Mouse (Mus musculus): Measurements from ENCODE around the gene Cdk18.

Gene Cdk18

GRCm38 (mm10) chr1:132113098-132113497, 26.4 kb downstream of the Cdk18 start:
- no peak for DNase-seq (ENCODE audit: low spot score in 2 of 2)

GRCm38 (mm10) chr1:132112426-132112825, 27.1 kb downstream of the Cdk18 start:
- DNase-seq (ENCODE audit: low spot score in 2 of 2) = no peak

- DNase-seq (ENCODE audit: low spot score in 2 of 2) = no peak
Observed at GRCm38 (mm10) chr1:132111411-132111810, 28.1 kb downstream of the Cdk18 start.

- no peak for DNase-seq (ENCODE audit: low spot score in 2 of 2)
Observed at GRCm38 (mm10) chr1:132109368-132109767, 30.1 kb downstream of the Cdk18 start.

GRCm38 (mm10) chr1:132104353-132104752, 35.1 kb downstream of the Cdk18 start:
- DNase-seq (ENCODE audit: low spot score in 2 of 2) = no peak

GRCm38 (mm10) chr1:132101953-132102697, 37.4 kb downstream of the Cdk18 start:
- no peak for DNase-seq (ENCODE audit: low spot score in 2 of 2)

GRCm38 (mm10) chr1:132099775-132100174, 39.7 kb downstream of the Cdk18 start:
- DNase-seq (ENCODE audit: low spot score in 2 of 2) = no peak

GRCm38 (mm10) chr1:132099016-132099415, 40.5 kb downstream of the Cdk18 start:
- no peak for DNase-seq (ENCODE audit: low spot score in 2 of 2)

- no peak for DNase-seq (ENCODE audit: low spot score in 2 of 2)
Observed at GRCm38 (mm10) chr1:132098076-132098475, 41.4 kb downstream of the Cdk18 start.

GRCm38 (mm10) chr1:132095356-132096004, 44.0 kb downstream of the Cdk18 start:
- peak; percentile 67 to 80 for DNase-seq (ENCODE audit: low spot score in 2 of 2)

GRCm38 (mm10) chr1:132093269-132093668, 46.2 kb downstream of the Cdk18 start:
- DNase-seq (ENCODE audit: low spot score in 2 of 2) = no peak

- no peak for DNase-seq (ENCODE audit: low spot score in 2 of 2)
Observed at GRCm38 (mm10) chr1:132090266-132090665, 49.2 kb downstream of the Cdk18 start.

- no peak for DNase-seq (ENCODE audit: low spot score in 2 of 2)
Observed at GRCm38 (mm10) chr1:132089767-132090166, 49.7 kb downstream of the Cdk18 start.

- no peak for DNase-seq (ENCODE audit: low spot score in 2 of 2)
Observed at GRCm38 (mm10) chr1:132088181-132088671, 51.3 kb downstream of the Cdk18 start.

GRCm38 (mm10) chr1:132085181-132086049, 54.1 kb downstream of the Cdk18 start:
- no peak for DNase-seq (ENCODE audit: low spot score in 2 of 2)

GRCm38 (mm10) chr1:132078413-132078812, 61.1 kb downstream of the Cdk18 start:
- no peak for DNase-seq (ENCODE audit: low spot score in 2 of 2)

GRCm38 (mm10) chr1:132075576-132075975, 63.9 kb downstream of the Cdk18 start:
- no peak for DNase-seq (ENCODE audit: low spot score in 2 of 2)

- no peak for DNase-seq (ENCODE audit: low spot score in 2 of 2)
Observed at GRCm38 (mm10) chr1:132070659-132071058, 68.8 kb downstream of the Cdk18 start.

GRCm38 (mm10) chr1:132069436-132069835, 70.0 kb downstream of the Cdk18 start:
- DNase-seq (ENCODE audit: low spot score in 2 of 2) = no peak

- peak; percentile 33 to 43 for DNase-seq (ENCODE audit: low spot score in 2 of 2)
Observed at GRCm38 (mm10) chr1:132067261-132068255, 71.9 kb downstream of the Cdk18 start, which contains the start of gene Mfsd4a. TSS of gene Mfsd4a (minus strand) at chr1:132068062.

Measured in heart, adult 9 months (tissue).